Mouse (Mus musculus): ENCODE data around the gene 0610009B22Rik.
"Not testable (repeated sequence)": the region's sequence is repeated elsewhere in the genome, so short reads cannot be mapped to it uniquely, and the experiment has no call there.

Gene 0610009B22Rik

DNA sequence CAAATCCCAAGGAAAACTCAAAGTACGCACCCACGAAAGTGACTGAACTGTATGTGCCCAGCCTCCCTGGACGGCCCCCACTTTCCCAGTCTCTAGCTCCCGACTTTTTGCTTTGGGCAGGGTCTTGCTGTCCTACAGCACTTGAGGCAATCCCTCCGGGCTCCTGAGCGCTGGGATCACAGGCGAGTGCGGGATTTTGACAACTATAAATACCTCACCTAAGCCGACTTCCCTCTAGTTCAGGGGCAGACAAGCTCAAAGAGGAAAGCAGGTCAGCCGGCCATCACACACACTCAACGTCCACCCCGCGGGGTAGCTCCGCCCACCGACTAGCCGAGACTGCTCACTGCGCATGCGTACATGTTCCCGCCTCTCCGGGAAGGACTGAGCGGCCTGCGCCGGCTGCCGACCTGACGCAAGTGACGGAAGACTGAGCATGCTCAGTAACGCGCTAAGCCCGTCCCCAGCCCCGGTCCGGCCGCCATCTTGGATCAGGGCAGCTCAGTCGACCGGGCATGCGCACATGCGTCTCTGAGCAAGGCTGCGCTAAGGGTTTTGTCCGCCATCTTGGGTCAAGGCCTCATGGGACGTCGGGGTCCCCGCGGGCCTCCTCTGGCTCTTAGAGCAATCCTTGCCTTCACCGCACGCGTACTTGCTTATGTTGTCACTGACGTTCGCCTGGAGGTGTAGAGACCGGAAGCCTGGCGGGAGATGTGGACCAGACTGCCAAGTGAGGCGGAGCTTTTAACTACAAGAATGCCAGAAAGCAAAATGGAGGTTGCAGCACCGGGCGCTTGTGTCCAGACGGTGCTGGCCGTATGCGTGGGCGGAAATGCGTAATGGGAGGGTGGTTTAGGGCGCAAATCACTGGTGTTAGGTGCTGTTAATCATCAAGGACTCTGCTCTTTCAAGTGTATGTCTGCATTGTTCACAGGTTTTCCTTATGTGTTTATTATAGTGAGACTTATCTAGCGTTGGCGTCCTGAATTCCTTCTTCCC, at the start of gene 0610009B22Rik:
0610009B22Rik (minus strand) TSS at position 545 of the 999 bp plus-strand sequence.
- DNase-seq (ENCODE audit: low spot score in 2 of 2) = peak; percentile 99

DNA sequence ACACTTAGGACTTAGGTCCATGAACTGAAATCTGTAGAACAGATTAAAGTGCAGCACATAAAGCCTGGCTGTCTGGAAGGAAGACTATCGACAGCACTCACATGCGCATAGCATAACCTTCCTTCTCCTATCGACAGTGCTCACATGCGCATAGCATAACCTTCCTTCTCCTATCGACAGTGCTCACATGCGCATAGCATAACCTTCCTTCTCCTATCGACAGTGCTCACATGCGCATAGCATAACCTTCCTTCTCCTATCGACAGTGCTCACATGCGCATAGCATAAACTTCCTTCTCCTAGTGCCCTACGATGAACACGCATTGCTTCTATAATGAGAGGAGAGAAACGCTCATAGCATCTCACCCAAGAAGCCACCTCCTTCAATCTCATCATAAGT, 45.5 kb upstream of the 0610009B22Rik start:
- not testable (repeated sequence) for DNase-seq (ENCODE audit: low spot score in 2 of 2)

DNA sequence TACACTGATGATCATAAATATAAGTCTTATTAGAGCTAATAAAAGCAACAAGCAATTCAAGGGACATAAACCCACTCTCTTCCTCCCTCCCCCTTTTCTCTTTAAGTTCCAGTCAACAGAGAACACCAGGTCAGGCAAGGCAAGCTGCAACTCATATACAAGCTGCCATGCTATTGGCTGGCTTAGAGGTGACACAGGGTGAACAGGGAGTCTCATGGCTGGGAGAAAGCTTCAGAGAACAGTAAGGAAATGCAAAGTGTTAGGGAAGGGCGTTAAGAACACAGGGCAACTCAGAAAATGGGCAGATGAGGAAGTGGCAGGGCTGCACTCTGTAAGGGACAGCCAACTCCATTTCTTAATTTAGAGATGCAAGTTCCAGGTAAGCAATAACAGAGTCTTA, 44.2 kb upstream of the 0610009B22Rik start:
- DNase-seq (ENCODE audit: low spot score in 2 of 2) = no peak

DNA sequence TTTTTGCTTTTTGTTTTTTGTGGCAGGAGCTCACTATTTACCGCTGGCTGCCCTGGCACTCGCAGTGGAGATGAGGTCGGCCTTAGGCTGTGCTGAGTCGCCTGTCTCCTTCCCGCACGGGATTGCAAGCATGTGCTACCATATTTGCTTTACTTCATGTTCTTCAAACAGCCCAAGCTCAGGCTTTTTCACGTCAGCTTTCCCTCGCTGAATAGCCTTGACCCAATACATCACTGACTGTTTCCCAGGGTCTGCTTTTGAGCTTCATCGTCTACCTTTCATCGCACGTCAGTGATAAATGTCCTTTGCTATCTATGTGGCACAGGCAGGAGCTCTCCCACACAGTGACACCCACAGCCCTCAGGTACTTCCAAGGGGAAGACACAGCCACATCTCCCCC, 32.4 kb upstream of the 0610009B22Rik start:
- DNase-seq (ENCODE audit: low spot score in 2 of 2) = no peak

DNA sequence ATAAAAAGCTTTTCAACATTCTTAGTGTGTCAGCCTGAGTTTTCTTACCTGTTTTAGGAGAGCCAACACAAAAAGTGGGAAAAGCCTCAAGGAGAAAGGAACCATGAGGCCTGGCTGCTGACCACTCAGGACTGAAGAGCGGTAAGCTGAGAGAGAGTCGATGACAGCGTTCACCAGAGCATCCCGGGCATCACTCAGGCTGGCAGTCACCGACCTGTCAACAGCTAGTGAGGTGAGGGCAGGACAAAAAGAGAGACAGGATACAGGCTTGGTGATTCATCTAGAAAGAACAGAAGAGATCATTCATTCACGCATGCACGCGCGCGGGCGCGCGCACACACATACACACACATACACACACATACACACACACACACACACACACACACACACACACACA, 18.4 kb upstream of the 0610009B22Rik start:
- no peak for DNase-seq (ENCODE audit: low spot score in 2 of 2)

DNA sequence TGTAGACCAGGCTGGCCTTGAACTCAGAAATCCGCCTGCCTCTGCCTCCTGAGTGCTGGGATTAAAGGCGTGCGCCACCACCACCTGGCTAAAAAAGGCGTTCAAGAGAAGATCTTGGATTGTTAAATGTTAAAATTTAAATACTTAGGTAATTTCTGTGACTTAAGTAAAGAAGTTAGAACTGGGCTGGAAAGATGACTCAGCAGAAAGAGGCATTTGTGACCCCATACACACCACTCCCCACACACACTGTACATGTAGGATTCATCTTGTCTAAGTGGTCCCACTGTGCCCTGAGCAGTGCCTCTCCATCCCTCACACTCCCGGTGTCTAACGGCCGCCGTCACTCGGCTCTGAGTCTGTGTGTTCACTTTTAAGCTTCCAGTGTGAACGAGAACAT, 17.8 kb upstream of the 0610009B22Rik start:
- DNase-seq (ENCODE audit: low spot score in 2 of 2) = no peak

DNA sequence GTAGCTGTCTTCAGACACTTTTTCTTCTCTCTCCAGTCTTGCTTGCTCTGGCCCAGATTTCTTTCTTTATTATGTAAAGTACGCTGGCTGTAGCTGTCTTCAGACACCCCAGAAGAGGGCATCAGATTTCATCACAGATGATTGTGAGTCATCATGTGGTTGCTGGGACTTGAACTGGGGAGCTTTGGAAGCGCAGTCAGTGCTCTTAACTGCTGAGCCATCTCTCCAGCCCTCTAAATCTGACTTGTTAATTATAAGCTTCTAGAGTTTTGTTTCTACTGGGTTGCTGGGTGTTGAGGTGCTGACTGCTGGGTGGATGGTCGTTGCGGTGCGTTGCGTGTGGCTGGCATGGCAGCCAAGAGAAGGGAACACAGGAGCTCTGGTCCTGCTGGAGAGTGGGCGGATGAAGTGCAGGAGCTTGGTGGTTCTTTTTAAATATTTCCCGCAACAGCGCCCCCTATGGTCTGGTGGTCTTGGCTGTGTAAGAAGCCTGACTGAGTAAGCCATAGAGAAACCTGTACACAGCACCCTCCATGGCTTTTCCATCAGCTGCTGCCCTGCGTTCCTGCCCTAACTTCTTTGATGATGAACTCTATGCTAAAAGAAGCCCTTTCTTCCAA, 14.8 kb upstream of the 0610009B22Rik start:
- no peak for DNase-seq (ENCODE audit: low spot score in 2 of 2)

DNA sequence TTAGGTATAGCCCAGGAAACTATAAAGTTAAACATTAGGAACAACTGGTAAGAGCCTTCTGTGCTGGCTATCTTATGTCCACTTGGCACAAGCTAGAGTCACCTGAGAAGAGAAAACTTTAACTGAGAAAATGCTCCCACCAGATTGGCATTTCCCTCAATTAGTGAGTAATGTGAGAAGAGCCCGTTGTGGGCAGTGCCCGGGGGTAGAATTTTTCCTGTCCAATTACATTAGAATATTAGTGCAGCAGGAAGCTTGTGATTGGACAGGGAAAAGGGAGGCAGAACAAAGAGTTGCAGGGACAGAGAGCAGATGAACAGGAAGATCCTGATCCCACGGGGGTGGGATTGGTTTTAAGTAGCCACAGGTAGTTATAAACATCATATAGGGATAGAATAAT, 14.2 kb upstream of the 0610009B22Rik start:
- DNase-seq (ENCODE audit: low spot score in 2 of 2) = no peak

DNA sequence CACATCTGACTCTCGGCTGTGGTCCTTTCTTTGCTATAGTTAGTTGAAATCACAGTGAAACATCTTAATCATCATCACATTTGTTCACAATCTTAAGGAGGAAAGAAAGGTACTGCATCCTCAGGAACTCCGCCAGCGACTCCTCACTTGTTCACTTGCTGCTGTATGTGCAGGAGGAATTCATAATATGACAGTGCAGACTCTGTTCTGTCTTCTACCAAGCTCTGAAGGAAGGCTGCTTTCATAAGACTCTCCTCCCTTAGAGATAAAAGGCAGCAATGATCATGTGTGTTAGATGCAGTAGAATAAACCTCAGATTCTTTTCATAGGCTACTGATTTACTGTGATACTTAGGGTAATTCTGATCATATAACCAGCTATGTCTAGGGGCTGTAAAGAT, 6.3 kb upstream of the 0610009B22Rik start:
- DNase-seq (ENCODE audit: low spot score in 2 of 2) = no peak

DNA sequence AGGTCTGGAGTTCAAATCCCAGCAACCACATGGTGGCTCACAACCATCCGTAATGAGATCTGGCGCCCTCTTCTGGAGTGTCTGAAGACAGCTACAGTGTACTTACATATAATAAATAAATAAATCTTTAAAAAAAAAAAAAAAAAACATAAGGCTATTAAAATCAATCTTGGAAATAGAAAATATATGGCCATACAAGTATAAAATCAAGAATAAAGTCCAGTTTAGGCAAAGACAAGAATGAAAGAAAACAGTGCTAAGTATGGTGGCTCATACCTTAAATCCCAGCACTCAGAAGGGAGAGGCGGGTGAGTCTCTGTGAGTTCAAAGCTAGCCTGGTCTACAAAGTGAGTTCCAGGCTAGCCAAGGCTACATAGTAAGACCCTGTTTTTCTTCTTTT, 1.9 kb upstream of the 0610009B22Rik start:
- DNase-seq (ENCODE audit: low spot score in 2 of 2) = not testable (repeated sequence)

DNA sequence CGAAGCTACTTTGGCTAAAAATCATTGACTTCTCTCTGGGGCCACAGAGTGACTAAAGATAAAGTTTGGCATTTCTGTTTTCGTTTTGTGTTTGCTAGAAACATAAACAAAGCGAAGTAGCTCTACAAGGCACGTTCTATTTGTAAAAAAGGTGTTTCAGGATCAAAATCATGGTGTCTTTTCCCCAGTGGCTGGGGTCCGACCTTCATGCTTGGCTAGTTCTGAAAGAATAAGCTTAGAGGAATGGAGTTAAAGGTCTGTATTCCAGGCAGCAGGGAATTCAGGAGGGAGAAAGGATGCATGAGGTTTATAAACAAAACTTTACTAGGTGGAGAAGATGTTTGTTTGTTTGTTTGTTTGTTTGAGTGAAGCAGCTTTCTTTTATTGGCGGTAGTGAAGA, 669 bp upstream of the 0610009B22Rik start:
- no peak for DNase-seq (ENCODE audit: low spot score in 2 of 2)

DNA sequence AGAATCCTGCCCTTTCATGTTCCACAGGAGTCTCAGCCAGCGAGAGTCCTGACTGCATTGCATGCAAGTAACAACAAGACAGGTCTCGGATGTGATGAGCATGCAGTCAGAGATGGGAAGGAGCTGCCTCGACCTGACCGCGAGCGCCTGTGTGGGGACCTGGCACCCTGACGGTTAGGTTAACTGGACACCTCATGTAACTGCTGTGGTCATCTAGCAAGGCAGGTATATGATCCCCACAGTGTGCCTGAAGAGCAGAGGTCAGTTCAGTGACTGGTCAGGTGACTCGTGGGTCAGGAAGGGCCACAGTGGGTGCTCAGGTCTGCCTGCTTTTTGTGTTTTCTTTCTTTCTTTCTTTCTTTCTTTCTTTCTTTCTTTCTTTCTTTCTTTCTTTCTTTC, 6.7 kb downstream of the 0610009B22Rik start:
- DNase-seq (ENCODE audit: low spot score in 2 of 2) = no peak

DNA sequence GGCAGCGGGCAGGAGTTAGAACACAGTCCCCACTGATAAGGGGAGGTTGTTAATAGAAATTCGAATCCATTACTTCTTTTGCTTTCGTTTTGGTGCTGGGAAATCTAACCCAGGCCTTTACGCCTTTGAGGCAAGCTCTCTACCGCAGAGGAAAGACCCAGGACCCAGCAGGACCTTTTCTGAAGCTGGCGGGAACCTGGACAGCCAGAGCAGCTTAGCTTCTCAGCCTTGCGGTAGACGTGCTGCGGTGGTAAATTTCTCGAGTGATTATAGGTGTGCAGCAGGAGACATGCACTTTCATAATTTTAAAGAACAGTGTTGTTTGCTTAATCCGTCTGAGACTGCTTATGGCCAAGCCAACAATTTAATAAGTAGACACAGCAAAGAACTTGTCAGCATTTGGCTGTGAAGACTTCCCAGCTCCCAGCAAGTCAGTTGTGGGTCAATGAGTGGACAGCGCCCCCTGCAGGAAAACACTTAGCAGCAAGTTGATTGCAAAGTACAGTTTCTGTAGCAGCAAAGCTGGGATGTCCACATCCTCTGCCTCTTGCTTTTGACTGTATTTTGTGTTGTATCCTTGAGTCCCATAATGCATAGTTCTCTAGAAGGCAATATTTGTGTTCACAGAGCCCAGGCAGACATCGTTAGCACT, 7.2 kb downstream of the 0610009B22Rik start:
- DNase-seq (ENCODE audit: low spot score in 2 of 2) = peak in 1 of 2 experiments; percentile 86

DNA sequence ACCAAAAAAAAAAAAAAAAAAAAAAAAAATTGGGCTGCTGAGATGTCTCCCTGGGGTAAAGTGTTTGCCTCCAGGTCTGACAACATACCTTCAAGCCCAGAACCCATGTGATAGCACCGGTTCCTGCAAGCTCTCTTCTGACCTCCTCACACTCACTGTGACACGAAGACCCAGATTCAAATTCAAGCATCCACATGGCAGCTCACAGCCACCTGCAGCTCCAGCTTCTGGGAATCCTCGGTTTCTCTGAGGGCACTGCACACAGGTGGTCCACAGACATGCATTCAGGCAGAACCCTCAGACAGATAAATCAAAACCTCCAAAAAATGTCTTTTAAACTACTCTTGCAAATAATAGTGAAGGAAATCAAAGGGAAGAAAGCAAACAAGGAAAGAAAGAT, 9.2 kb downstream of the 0610009B22Rik start:
- no peak for DNase-seq (ENCODE audit: low spot score in 2 of 2)

DNA sequence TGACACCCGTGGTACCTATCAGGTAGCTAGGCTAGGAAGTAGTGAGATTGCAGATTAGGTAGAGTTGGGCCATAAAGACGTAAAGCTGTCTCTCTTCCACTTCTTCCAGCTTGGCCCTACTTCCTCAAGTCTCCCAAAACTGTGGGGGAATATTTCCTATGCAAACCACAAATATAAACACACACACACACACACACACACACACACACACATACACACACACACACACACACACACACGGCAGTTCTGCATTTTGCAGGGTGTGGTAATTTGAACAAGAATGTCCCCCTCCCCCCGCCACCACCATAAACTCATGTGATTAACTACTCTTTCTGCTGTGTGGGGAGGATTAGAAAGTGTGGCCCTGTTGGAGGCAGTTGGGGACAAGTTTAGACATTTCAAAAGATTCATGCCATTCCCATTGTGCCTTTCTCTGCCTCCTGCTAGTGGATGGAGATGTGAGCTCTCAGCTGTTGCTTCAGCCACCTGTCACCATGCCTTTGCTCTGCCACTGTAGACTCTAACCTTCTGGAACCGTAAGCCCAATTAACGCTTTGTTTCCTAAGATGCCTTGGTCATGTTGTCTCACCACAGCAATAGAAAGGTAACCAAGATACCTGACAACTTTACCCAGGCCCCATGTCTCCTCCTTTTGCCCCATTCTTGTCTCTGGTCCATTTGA, 10.8 kb downstream of the 0610009B22Rik start:
- DNase-seq (ENCODE audit: low spot score in 2 of 2) = no peak

DNA sequence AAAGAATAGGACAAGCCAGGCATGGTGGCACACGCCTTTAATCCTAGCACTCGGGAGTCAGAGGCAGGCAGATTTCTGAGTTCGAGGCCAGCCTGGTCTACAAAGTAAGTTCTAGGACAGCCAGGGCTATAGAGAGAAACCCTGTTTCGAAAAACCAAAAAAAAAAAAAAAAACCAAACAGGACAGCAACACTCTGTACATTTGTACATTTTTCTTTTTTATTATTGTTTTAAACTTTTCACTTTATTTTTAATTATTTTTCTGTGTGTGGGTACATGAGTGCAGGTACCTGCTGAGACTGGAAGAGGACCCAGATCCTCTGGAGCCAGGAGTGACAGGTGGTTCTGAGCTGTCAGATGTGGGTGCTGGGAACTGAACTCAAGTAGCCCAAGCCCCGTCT, 13.3 kb downstream of the 0610009B22Rik start:
- DNase-seq (ENCODE audit: low spot score in 2 of 2) = no peak

DNA sequence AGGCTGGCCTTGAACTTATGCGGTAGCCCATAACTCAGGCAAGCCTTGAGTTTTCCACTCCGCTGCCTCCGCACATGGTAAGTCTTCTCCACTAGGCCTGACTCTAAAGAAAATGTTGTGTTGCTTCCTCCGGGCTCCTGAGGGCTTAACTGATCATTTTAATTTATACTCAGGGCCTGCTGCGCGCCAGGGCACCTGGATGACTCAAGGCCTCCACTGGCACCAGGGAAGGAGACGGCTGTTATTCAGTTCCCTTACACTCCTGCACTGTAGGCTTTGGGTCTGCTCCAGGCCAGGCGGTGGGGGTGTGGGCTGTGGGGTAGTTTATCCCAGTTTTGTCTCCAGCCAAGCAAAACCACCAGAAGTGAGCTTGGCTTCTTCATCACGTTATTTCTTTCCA, 15.4 kb downstream of the 0610009B22Rik start:
- no peak for DNase-seq (ENCODE audit: low spot score in 2 of 2)

DNA sequence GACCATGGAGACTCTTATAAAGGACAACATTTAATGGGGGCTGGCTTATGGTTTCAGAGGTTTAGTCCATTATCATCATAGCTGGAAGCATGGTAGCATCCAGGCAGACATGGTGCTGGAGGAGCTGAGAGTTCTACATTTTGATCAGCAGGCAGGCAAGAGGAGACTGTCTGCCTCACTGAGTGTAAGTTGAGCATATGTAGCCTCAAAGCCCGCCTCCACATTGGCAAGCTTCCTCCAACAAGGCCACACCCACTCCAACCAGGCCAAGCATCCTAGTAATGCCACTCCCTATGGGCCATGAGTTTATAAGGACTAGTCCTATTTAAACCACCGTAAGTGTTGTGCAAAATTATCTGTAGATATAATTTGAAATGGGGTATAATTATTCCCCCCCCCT, 17.3 kb downstream of the 0610009B22Rik start:
- no peak for DNase-seq (ENCODE audit: low spot score in 2 of 2)

DNA sequence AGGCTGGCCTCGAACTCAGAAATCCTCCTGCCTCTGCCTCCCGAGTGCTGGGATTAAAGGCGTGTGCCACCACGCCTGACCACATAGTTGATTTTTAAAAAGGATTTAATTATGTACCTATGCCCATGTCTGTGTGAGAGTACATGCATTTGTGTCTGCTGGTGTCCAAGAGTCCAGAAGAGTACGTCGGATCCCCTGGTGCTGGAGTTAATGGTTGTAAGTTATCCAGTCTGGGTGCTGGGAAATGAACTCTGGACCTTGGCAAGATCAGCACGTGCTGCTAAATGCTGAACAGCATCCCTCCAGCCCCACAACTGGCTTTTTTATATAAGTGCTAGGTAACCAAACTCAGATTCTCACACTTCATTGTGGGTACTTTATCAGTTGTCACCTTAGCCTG, 17.8 kb downstream of the 0610009B22Rik start:
- no peak for DNase-seq (ENCODE audit: low spot score in 2 of 2)

DNA sequence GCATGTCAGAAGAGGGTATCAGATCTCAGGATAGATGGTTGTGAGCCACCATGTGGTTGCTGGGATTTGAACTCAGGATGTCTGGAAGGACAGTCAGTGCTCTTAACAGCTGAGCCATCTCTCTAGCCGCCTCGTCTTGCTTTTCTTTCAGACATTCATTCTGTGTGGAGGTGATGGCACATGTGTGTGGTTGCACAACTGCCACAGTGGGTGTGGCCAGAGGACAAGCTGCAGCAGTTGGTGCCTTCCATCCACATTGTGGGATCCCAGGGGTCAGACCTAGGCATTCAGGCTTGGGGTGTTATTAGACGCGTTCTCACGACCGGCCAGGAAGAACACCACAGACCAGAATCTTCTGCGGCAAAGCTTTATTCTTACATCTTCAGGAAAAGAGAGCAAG, 23.9 kb downstream of the 0610009B22Rik start:
- DNase-seq (ENCODE audit: low spot score in 2 of 2) = not testable (repeated sequence)

DNA sequence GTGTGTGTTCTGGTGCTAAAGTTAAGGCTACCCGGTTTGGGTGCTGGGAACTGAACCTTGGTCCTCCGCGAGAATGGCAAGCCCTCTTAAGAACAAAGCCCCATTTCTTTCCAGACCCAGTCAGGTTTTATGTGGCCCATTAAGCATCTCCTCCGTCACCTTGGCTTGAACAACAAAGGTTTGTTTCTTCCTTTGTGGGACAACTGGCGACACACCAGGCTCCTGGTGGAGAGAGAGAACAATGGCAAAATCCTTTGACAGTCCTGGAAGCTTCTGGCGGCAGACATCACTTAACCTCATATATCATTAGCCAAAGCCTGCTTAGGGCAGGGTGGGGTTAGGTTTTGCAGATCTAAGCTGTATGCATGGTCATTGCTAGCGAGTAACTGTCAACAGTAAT, 26.0 kb downstream of the 0610009B22Rik start:
- no peak for DNase-seq (ENCODE audit: low spot score in 2 of 2)

DNA sequence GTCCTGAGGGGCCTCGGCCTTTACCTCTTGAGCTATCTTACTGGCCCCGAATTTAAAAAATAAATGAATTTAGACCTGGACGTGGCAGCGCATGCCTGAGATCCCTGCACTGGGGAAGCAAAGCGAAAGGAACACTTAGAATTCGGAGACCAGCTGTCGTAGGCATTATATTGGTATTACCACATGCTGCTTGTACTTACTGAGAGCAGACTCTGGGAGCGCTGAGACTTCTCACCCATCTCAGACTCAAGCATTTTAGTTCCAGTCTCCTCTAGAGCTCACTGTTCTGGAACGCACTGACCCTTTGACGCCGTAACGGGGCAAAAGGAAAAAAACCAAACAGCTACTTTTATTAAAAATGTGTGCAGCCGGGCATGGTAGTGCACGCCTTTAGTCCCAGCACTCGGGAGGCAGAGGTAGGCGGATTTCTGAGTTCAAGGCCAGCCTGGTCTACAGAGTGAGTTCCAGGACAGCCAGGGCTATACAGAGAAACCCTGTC, 26.8 kb downstream of the 0610009B22Rik start:
- DNase-seq (ENCODE audit: low spot score in 2 of 2) = no peak
